Mouse (Mus musculus): ENCODE data around the gene Bdp1.
A peak's percentile ranks its signal among the peaks of the same experiment; 100 is the strongest.
"Not testable (repeated sequence)": the region's sequence is repeated elsewhere in the genome, so short reads cannot be mapped to it uniquely, and the experiment has no call there.

The Bdp1 gene

DNA sequence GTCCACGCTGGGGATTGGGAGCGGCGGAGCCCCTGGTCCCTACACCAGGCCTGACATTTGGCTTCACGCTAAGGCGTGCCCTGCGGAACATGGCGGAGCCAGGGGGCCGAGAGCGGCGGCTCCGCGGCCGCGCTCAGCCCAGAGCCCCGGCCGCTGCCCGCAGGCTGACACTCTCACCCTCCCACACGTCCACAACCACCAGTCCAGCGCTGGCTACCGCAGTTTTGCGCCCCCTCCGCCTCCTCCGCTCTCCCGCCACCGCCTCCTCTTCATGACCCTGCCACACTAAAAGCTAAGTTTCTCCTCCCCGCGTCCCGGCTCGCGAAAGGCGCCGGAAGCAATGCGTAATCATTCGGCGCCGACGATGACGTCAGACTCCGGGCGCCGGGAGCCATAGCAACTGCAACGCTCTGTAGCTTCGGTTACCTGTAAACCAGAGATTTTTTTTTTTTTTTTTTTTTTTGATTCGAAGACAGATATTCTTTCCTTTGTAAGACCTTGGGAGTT lies at the start of gene Bdp1:
Gene Bdp1, minus strand, starts transcription at position 323 of the 507 bp plus-strand sequence.
- DNase-seq: peak; percentile 91

DNA sequence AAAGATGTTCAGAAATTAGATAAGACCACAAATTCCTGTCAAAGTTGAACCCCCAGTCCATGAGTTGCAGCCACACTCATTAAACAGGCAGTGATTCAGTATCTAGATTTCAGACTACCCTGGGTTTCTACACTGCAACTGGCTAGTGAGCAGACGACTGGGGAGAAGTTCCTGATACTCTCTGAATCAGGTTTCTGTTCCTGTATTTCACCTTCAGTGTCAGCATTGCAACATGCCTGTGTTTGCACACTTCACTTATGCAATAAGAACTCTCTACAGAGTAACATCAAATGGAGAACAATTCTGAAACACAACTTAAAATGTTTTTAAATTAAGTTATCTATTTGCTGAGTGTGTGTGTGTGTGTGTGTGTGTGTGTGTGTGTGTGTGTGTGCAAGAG lies 48.8 kb upstream of the Bdp1 start:
- DNase-seq: no peak

DNA sequence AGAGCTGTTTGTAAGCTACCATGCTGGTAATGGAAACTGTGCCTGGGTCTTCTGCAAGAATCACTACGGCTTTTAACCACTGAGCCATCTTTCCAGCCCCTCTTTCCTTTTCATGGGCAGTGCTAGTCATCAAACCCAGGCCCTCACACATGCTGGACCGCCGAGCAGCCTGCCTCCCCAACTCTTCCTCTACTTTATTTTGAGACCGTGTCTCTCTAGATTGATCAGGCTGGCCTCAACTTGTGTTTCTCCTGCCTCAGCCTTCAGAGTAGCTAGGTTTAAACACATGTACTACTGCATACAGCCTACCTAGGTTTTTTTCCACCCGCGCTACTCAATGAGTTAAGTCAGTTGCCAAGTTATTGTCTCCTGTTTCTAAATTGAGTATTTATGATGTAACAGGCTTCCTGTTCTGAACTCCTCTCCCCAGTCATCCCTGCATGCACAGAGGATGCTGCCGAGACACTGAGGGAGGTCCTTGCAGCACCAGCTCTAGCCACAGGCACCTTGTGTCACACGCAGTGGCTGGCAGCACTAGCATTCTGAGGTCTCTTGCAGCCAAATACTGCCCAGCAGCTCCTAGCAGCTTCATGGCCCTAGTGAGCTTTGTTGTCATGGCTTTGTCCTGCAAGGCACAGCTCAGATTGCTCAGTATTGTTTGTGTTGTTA lies 37.9 kb upstream of the Bdp1 start:
- no peak for DNase-seq

DNA sequence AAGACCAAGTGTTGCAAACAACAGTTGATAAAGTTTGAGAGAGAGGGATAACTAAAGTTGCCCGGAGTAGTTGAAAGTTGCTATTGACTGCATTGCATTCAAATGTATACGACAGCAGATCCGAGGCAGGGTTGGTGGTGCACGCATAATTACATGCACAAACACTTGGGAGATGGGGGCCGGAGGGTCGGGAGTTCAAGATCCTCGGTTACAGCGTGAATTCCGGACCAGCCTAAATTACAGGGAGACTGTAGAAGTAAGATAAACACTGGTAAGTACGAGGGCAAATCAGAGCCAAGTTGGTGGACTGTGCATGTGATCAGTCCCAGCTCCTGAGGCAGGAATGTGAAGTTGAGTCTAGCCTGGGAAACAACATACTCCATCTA lies 21.4 kb upstream of the Bdp1 start:
- no peak for DNase-seq

DNA sequence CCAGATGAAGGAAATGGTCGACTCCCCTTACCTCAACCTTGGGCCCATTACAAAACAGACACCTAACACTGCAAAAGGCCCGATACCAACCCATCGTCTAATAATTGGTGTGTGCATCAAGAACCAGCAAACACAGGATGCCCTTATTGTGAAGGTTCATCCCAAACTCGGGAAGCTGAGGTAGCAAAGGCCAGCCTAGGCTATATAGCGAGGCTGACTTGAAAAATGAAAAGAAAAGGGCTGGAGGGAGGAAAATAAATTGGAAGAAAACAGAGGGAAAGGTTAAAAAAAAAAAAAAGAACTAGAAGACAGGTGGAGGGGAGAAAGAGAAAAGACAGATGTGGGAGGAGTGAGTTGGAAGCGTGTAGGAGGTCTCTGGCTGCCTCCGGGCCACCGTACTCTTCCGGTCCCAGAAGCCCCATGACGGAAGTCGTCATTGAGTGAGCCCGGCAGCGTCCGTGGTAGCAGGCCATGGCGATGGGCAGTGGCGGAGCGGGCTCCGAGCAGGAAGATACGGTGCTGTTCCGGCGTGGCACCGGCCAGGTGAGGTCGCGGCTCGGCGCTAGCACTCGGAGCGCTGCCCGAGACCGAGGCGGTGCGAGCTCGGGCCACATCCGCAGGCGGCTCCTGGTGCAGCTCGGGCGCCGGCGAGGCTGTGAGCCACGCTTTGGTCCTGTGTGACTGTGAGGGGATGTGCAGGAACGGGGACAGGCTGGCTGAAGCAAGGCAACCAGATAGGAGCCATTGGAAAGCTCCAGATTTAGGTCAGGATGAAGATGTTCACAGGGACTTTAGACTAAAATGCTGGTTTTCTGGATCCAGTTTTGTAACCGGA lies 20.8 kb upstream of the Bdp1 start, which contains the start of gene Smn1:
Gene Smn1, plus strand, starts transcription at position 430 of the 835 bp plus-strand sequence.
- DNase-seq: peak; percentile 94

DNA sequence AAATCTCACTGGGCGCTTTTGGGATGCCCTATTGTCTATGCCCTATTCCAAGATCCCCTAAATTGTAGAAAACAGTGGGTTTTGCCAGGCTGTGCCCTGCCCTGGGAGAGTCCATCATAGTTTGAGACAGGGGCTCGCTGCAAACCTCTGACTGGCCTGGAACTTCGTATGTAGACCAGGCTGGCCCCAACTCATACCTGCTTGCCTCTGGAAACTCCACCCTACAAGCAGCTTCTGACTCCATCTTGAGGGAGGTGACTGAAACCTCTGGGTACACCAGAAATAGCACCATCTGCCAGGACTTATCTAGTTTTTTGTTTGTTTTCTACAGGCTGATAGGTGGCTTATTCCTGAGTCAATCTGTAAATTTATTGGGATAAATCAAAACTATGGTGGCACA lies 20.1 kb upstream of the Bdp1 start:
- DNase-seq: peak; percentile 16

DNA sequence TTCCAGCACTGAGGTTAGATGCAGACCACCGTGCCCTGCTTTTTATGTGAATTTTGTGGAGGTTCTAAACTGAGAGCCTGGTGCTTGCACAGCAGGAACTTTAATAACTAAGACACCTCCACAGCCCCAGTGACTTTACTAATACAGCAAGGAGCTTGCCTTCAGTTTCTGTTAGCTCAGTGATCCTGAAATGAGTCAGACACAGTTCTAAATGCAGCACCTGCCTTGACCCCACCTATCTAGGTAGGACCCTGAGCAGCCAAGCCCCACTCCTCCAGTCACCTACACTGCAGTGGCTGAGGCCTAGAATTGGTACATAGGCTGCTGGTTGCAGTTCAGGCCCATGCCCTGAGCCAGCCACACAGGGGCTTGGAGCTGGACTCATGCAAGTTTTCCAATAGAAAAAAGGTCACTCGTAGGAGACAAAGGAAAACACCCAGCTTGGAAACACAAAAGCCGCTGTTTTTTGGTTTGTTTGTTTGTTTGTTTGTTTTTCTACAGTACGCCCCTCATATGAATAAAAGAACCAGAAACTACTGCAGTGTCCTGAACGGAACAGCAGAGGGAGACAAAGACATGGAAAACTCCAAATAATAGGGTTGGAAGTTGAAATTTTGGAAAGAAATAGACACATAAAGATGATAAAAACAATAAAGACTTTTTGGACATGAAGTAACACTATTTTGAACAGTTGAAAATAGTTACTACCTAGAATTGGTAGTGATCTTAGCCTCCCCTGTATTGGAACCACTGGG lies 8.5 kb upstream of the Bdp1 start:
- DNase-seq: no peak

DNA sequence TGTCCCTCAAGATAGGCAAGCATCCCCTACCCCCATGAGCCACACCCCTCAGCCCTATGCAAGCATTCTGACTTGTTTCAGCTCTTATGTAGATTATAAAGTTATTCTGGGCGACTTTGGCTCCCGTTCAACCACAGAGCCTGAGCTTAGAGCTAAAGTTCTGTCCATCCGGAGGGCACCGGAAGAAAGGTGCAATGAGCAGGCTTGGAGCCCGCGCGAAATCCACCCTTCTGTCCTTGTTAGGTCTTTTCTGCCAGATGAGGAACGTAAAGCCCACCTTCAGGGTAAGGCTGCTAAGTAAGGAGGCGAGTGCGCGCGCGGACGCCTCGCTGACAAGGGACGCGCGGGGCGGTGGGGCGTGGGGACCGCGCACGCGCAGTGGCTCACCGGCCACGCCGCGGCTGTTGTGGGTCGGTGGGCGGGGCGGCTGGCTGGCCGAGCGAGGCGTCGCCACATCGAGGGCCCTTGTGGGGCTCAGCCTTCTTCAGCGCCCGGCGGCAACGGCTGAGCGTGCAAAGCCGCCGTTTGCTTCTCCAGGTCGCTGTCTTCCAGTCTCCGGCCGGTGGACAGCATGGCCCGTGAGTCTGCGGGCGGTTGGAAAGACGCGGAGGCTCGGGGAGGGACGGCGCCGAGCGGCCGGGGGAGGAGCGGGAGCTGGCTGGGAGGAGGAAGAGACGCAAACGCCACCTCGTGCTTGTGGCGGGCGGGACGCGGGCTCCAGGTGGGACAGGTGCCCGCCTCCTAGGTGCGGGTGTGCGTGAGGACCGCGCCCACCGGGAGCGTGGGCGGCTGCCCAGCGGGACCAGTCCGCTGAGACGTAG lies 4.0 kb upstream of the Bdp1 start, which contains the start of gene Serf1:
Gene Serf1, plus strand, starts transcription at position 361 of the 821 bp plus-strand sequence.
- DNase-seq: peak; percentile 80

DNA sequence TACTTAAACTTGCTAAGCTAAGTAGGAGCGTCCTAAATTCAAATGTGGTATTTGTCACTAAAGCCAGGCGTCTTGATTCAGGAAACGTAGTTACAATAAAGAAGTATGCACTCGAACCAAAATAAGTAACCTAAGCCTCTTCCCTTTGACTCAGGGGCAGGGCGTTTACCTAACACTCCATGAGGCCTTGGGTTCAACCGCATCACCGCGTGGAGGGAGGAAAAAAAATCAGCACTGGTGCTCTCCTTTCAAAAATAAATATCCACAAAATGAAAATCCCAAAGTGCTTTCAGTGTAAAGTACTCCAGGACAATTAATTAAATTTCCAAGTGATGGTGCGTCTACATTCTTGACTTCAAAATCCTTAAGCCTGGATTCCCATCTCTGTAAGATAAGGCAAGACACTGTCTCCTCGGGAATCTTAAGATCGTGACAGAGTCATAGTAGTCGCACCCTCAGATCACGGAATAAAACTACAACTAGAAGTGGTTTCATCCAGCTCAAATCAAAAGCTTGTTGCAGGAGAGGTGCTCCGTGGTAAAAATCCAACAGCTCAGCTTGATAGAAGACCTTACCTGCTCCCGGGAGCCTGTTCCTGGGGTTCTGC lies 715 bp downstream of the Bdp1 start:
- no peak for DNase-seq

DNA sequence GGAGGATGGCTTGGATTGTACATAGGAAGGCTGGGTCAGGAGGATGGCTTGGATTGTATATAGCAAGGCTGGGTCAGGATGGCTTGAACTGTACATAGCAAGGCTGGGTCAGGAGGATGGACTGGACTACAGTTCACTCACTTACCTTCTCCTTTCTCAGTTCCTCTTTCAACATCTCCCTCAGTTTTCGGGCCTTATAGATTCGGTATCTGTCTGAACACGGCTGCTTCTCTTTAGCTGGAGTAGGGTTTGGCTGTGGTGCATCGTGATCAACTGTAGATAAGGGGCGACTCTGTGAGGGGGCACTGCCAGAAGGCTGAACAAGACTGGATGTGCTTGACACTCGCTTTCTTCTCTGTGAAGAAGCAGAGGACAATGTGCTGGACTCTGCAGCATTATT lies 5.1 kb downstream of the Bdp1 start:
- DNase-seq: no peak

DNA sequence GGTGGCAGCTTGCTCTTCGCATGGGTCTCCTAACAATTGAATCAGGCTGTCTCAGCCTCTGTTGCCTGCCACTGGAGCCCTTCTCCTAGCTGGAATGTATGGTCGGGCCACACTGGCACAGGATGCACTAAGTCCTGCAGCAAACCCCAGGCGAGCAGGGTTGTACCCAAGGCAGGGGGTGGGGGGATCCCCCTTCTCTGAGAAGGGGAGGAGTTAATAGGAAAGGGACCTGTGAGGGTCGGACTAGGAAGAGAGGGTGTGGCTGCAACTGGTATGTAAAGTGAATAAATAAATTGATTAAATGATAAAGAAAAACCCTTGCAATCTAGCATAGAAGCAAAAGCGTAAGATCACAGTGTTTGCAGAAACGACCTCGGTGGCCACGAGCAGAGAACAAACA lies 32.4 kb downstream of the Bdp1 start:
- no peak for DNase-seq

DNA sequence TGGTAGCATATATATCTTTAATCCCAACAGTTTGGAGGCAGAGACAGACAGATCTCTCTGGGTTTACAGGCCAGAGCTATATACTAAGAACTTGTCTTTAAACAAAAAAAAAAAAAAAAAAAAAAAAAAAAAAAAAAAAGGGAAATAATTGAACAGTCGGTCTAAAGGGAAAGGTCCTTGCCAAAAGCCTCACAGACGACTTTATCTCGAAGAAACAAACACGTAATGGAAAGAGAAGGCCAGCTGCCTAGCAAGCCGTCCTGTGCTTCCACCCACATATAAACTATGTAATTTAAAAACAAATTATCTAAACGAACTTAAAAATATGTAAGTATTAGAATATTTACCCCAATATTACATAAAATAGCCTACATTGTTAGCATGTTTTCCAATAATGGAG lies 36.0 kb downstream of the Bdp1 start:
- DNase-seq: no peak

DNA sequence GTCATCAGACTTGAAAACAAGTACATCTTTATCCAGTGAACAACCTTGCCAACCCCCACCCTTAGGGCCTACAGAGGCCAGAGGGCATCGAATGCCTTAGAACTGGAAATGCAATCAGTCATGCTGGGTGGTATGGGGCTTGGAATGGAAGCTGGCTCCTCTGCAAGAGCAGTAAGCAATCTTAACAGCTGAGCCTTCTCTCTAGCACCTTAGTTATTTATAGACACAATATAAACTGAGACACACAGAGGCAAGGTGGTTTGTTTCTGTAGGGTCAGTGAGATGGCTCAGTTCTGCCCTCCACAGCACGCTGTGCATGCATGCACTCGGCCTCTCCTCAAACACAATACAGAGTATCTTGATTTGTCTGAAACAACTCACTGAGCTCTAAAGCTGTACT lies 39.9 kb downstream of the Bdp1 start:
- DNase-seq: no peak

DNA sequence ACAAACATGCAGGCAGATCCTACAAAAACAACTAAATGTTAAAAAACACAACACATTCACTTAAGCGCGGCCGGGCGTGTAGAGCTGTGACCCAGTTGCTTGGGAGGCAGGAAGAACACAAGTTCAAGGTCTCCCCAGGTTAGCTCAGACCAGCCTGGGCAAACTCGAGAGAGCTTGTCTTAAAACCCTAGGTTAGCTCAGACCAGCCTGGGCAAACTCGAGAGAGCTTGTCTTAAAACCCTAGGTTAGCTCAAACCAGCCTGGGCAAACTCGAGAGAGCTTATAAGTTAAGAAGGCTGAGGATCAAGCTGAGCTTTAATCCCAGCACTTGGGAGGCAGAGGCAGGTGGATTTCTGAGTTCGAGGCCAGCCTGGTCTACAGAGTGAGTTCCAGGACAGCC lies 46.1 kb downstream of the Bdp1 start:
- DNase-seq: not testable (repeated sequence)

DNA sequence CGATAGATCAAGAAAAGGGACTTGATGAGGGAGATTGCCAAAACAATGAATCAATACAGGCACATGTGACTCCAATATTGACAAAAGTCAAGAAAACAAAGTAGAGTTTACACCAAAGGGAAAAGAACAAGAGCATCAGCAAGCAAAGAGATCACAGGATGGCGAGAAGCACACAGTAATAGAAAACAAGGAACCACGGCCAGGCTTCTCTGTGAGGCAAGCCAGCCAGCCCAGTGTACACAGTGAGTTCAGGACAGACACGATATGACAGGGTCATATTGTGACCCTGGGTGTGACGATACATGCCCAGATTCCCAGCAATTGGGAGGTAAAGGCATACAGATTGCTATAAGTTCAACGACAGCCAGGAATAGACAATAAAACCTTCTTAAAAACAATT lies 77.9 kb downstream of the Bdp1 start:
- no peak for DNase-seq

DNA sequence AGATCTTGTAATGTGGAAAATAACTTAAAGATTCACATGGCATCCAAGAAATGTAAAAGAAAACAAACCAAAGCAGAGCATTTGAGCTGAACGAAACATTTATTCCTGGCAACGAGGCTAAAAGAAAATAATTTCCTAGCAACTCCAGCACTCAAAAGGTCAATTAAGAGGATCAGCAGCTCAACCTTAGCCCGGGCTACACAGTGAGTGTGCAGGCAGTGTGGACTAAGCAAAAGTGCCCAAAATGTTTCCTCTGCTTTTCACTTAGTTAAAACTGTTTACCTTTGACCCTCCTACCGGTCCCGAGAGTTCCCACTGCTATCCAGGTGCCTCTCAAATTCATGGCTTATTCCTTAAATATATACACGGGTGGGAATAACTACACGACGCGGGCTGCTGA lies 87.0 kb downstream of the Bdp1 start:
- DNase-seq: no peak

DNA sequence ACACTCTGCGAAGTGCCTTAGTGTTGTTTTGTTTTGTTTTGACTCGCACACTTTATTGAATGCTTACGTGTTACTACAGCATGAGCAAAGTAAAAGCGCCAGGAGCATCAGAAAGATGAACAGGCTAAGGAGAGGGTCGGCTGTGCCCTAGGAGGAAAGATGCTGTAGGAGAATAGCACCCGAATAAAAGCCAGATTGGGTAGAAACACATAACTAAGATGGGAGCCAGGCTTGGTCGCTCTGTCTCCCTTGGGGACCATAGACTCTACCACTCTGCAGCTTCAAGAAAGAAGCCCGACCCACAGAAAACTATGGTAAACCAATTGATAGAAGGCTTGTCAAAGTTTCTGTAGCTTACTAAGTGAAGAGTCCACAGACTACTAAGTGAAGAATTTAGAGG lies 87.9 kb downstream of the Bdp1 start:
- DNase-seq: no peak

DNA sequence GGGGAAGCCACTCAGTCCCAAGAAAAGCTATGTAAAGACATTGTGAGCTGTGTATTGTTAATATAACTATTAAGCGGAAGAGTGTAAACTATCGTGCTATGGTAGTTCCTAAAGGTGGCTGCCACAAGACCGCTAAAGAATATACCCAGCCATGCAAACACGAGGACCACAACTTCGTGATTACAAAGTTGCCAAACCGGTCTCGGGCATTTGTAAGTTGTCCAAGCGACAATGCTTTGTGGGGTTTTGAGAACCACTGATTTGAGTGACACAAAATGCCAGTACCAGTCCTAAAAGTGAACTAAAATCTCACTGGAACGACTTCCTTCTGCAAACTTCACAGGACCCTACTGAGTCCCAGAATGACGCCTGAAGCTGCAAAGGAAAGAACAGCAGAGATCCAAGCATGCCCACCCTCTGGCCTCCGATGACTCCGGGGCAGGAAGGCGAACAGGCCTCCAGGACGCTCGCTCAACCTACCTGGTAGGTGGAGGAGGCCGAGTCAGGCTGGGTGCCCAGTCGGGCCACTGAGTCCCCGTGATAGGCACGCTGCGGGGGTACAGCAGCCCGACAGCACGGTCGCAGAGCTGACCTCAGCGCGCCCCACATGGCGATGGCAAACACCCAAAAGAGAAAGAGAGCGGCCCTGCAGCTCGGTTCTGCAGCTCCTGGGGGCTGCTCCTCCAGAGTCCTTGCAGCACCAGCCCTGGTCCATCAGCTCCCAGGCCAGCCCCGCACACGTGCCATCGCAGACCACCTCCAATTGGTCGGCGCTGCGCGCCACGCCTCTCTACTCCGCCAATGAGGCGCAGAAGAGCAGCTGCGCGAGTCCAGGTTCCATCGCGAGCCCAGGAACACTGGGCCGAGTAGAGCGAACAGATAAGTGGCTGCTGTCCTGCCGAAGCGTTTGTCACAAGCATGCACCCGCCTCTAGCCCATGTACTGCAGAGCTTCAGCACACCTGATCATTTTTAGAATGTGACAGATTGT lies 88.7 kb downstream of the Bdp1 start, which contains the start of gene Mccc2:
Gene Mccc2, minus strand, starts transcription at position 734 of the 990 bp plus-strand sequence.
- DNase-seq: peak; percentile 88

DNA sequence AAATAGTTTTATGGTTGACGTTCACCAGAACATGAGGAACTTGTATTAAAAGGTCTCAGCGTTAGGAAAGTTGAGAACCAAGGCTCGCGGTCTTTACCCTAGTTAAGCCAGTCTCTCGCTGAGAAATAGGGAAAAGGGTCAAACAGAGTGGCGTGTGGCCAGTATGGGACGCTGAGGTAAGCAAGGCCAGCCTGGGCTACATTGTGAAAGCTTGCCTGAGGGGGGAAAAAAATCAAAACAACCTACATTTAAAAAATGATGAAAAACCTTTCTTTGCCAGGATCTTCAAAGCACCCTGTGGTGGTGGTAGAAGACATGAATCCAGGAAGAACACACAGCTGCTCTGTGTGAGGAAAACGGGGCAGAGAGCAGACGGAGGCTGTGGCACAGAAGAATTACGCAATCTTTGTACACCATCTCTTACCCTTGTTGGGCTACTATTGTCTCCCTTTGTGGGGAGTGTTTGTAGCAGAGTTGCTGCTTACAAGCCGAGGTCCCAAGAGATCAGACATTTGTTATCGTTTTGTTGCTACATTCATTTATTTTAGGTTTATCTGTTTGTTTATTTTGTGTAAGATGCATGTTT lies 97.9 kb downstream of the Bdp1 start:
- no peak for DNase-seq

DNA sequence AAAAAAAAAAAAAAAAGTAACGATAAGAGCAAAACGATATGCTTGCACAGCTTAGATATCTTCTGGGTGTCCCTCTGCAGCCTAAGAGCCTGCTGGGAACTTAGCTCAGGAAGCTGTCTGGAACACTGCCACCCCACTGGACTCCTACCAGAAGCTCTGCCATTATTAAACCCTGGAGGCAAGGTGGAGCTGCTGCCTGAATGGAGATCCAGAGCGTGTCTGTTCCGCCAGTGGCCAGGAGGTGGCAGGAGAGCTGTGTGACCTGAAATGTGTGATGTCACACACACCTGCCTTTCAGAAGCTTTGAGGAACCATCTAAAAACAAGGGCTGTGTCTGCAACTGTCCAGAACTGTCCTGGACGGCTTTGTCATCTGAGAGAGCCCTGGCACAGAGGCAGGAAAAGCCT lies 102.1 kb downstream of the Bdp1 start:
- peak; percentile 87 for DNase-seq
